In genomic region chr1:186540070-186540469, GRCm38 (mm10) we compare ENCODE assay signal across 16 mouse cellular contexts.
"Had no signal": no experiment of that assay in that cellular context is flagged by ENCODE, and none has a peak within 500 bp of the region (broad histone marks: within the 10 kb centered on the region; RNA-seq: fewer than 3 reads in every experiment).

No protein-coding gene starts in this region.

- H3K4me3 ChIP-seq: neural tube, embryonic 13.5 days; neural tube, embryonic 15.5 days; stomach, embryonic 15.5 days had no signal

- H3K9me3 ChIP-seq: neural tube, embryonic 15.5 days; stomach, embryonic 15.5 days had no signal

- DNase-seq: retina, postnatal 1 day; right cerebral cortex, adult 18-20 months; right cerebral cortex, postnatal 14 days; right cerebral cortex, postnatal 25 days; right cerebral cortex, postnatal 4 days; spleen, adult 18-20 months; thymus, adult 18-20 months; thymus, adult 2 months; thymus, postnatal 14 days; thymus, postnatal 25 days; thymus, postnatal 36 days; thymus, postnatal 4 days had no signal

- H3K4me2 ChIP-seq: neural tube, embryonic 13.5 days; neural tube, embryonic 15.5 days; stomach, embryonic 15.5 days had no signal

- H3K4me1 ChIP-seq: neural tube, embryonic 13.5 days; neural tube, embryonic 15.5 days; stomach, embryonic 15.5 days had no signal

- H3K27ac ChIP-seq: neural tube, embryonic 13.5 days; neural tube, embryonic 15.5 days; stomach, embryonic 15.5 days; stomach, postnatal 0 days had no signal

- H3K9ac ChIP-seq: neural tube, embryonic 13.5 days; neural tube, embryonic 15.5 days; stomach, embryonic 15.5 days had no signal

- H3K36me3 ChIP-seq: neural tube, embryonic 13.5 days; neural tube, embryonic 15.5 days; stomach, embryonic 15.5 days had no signal

- H3K27me3 ChIP-seq: neural tube, embryonic 13.5 days; neural tube, embryonic 15.5 days; stomach, embryonic 15.5 days had no signal
